Mouse (Mus musculus): ENCODE data around the gene Cgnl1.

Cgnl1 gene

DNA sequence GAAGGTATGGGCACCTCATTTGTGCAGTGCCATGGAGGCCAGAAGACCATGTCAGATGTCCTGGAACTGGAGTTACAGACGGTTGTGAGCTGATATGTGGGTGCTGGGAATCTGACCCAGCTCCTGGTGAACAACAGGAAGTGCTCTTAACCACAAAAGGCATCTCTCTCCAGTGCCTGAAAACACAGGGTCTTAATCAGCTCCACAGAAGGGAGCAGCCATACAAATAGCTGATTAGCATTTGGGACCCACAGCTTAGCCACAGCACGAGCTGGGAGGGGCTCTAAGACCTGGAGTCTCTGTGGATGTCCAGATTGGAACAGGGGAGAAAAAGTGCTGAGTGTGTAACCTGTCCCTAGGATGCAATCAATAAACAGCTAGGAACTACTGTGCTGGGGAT, 4.5 kb downstream of the Cgnl1 start:
- DNase-seq (ENCODE audit: low spot score in 2 of 2), result no peak

DNA sequence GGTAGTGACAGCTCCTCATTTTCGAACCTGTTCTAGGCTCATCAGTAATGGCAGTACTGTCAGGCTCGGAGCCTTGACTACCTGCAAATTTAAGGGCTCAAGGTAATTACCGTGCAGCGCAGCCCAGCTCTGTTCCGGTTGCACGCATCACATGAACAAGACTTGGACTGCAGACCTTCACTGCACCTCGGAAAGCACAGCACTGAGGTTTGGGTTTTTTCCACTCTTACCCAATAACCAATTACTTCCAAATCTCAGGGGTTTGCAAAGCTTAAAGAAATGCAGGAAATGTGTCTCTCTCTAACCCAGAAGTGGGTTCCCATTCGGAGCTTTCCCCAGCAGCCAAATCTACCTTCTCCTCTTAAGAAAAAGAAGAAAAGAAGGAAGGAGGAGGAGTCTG, 5.1 kb downstream of the Cgnl1 start:
- no peak for DNase-seq (ENCODE audit: low spot score in 2 of 2)

DNA sequence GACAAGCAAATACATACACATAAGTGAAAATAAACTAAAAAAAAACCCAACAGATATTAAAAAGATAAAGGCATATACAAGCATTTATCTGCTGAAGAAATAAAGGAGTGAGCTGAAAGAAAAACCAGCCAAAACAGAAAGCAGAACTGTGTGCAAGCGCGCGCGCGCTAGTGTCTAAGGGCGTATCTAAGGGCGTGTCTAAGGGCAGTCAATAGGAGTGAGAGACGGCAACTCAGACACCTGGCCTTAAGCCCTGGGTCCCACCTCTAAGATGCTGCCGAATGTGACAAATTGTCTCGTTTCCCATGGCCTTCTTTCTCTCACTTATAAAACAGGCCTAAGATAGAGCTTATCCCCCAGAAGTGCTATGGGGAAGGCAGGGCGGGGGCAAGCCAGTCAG, 6.9 kb downstream of the Cgnl1 start:
- no peak for DNase-seq (ENCODE audit: low spot score in 2 of 2)

DNA sequence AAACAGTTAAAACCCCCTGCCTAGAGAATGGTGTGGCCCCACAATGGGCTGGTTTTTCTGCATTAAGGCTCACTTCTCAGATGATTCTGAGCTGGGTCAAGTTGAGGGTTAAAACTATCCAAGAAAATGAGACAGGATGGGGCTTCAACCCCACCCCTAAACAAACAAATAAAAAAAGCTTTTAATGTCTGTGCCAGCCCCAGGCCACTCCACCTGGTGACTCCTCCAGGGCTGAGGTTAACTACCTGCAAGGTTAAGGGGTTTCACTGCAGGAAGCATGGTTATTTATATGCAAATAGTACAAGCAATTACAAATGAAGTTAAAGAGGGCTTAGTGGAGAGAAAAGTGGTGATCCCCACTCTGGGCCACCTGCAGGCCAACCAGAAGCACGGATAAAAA, 8.1 kb downstream of the Cgnl1 start:
- no peak for DNase-seq (ENCODE audit: low spot score in 2 of 2)

DNA sequence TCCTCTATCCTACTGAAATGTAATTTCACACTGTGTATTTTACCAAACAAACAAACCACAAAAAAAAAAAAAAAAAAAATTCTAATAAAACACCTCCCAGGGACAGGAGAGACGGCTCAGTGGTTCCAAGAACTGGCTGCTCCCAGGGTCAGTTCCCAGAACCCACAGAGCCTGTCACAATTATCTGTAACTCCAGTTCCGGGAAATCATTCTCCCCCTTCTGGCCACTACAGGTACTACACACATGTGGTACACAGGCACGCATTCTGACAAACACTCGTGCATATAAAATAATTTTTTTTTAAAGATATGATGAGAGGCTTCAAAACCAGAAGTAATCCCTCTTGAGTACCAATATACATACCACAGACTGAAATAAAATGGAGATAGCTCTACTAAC, 9.7 kb downstream of the Cgnl1 start:
- DNase-seq (ENCODE audit: low spot score in 2 of 2), result no peak

DNA sequence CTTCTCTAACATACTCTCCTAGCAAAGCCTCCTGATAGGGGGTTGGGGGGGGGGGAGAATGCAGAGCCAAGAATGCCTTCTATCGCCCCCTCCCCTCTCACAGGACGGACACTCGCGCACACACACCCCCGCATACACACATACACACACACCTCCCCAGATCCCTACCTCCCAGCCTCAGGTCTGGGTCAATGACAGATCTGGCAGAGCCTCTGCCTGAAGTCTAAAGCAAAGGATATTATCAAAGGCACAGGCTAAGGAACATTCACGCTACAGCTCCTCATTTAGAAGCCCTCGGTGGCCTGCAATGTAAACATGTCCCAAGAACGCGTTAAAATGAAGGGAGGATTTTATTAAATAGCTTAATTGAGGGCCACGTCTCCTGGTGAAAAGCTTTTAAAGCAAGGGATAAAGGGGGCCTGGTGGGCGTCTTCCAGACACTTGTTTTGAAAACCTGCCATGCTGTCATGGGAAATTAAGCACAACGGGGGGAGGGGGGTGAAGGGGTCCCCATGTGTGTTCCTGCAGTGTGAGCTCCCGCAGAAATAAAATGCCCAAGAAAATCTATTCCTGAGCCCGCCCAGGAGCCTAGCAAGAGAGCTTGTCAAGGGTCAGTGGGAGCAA, 10.8 kb downstream of the Cgnl1 start:
- no peak for DNase-seq (ENCODE audit: low spot score in 2 of 2)

DNA sequence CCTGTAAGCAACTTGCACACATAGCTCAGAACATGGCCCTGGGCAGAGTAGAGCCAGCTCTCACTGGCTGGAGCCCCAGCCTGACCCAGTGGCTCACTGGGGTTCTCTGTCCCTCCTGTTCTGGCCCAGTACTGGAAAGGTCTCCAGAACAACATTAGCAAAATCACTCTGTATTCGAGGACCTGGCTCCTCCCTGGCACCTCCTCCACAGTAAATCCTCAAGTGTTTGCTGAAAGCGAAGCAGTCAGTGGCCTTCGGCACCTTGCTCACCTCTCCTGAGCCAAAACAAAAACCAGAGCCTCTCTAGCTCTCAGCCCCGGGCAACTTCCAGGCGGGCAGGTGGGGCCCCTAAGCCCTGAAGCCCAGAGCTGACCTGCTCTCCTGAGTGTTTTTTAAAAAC, 11.5 kb downstream of the Cgnl1 start:
- no peak for DNase-seq (ENCODE audit: low spot score in 2 of 2)

DNA sequence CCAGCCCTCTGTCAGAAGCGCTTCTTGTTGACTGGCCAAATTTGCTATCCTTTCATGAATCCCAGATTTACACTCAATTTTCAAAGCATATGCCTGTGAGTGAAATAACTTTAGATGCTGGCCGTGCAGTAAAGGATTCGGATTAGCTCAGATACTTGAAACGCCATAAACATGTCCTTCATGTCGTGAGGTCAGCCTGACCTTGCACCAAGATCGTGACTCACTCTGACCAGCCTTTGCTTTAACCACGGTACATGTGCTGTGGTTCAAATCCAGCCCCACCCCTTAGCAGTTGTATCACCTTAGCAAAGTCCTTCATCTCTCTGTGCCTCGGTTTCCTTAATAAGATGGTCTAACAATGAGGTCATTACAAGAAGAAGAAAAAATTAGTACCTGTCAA, 14.0 kb downstream of the Cgnl1 start:
- DNase-seq (ENCODE audit: low spot score in 2 of 2), result no peak

DNA sequence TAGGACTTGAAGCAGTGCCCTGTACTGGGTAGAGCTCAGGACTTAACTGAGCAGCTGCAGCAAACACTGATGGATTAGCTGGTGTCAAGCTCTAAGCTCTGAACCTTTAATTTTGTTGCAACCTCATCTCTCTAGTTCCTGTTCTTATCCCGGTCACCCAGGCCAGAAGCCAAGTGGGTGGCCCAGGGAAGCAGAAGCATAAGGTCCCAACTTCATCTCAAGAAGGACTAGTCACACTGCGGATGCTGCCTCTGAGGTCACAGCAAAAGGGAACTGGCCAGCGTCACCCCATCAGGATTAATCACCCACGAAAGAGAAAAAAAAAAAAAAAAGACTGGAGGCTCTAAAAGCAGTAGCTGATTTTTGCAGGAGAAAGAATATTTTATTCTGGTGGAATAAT, 14.5 kb downstream of the Cgnl1 start:
- no peak for DNase-seq (ENCODE audit: low spot score in 2 of 2)

DNA sequence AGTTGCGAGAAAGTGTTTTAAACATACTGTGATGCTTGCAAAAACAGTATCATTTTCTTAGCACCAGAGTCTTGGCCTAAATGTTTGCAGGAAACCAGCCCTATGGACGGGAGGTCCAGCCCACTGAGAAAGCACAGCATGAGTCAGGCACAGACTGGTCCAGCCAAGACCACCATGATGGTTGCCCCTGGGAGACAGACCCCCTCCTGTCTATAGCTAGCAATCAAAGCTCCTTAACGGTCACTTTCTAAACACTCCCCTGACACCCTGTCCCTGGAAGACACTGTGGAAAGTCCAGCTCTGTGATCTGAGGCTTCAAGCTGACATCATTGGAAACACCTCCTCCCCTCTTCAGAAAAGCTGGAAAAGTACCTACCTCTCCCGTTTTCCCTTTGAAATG, 17.4 kb downstream of the Cgnl1 start:
- no peak for DNase-seq (ENCODE audit: low spot score in 2 of 2)

DNA sequence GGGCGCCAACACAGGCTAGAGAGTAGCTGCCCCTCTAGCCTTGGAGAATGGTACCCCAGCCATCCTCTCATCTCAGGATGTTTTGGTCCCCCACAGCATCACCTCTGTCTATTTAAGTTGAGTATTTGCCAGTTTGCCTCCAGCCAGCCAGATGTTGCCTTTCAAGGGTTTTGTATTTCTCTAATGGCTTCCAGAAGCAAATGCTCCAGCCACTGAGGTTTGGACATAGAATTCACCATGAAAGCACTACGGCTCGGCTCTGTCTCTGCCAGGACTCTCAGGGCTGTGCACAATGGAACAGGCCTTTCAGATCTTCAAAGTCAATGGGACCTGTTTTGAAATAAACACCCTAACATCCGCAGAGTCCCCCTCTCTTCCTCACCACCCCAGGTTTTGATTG, 17.9 kb downstream of the Cgnl1 start:
- DNase-seq (ENCODE audit: low spot score in 2 of 2), result no peak

DNA sequence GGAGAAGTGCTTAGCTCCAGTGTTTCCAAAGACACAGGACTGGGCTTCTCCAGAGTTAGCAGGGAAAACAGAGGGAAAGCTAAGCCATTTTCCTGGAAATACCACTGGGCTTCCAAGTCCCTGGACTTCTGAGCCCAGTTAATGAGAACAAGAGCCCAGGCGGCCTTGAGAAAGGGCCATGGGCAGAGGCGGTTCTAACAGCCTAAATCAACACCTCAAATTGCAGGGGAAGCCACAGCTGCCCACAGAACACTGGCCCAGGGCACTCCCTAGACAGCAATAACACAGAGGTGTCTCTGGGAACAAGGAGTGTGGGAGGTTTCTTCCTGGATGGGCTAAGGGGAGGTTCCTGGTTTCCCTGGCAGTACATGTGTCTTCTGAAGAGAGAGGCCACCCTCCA, 18.3 kb downstream of the Cgnl1 start:
- DNase-seq (ENCODE audit: low spot score in 2 of 2), result no peak

DNA sequence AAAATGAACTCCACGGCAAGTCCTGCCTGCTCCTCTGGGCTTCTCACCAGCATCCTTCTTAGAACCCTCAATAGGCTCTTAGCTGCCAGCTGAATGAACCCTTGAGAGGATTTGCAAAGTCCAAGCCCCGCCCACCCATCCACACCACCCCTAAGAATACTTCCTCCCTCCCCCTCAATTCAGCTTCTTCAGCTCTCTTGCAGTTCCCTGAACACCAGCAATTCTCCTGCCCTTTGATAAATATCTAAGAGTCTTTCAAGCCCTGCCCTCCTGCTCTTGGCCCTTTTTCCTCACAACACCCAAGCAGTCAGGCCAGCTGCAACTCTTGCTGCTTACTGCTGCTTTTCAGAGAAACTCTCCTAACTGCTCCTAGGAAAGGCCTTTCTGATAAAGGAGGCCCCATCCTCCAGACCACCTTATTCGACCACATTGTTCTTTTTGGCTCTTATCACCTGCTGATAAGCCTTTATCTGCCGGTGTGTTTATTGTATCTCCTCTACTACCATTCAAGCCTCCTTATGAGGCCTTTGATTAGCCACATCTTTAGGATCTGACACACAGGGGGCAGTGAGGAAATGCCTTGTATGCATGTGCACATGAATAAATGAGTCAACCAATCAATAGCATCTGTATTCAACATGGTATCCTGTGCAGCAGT, 21.3 kb downstream of the Cgnl1 start:
- no peak for DNase-seq (ENCODE audit: low spot score in 2 of 2)

DNA sequence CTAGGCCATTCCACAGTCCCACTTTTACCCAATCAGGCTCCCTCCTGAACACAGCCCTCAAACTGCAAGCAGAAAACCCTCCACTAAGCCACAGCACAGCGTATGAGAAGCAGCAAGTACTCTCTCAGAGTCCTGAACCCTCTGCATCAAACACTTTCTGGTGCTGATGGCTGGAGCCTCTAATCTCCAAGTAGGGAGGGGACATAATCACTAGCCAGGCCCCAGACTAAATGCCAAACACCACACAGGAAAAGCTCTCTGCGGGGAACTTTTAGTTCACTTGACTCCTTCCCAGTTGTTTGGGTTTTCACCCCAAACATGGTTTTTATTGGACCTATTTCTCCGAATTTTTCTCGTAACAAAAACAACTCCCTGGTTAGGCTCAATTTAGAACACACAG, 25.0 kb downstream of the Cgnl1 start:
- no peak for DNase-seq (ENCODE audit: low spot score in 2 of 2)

DNA sequence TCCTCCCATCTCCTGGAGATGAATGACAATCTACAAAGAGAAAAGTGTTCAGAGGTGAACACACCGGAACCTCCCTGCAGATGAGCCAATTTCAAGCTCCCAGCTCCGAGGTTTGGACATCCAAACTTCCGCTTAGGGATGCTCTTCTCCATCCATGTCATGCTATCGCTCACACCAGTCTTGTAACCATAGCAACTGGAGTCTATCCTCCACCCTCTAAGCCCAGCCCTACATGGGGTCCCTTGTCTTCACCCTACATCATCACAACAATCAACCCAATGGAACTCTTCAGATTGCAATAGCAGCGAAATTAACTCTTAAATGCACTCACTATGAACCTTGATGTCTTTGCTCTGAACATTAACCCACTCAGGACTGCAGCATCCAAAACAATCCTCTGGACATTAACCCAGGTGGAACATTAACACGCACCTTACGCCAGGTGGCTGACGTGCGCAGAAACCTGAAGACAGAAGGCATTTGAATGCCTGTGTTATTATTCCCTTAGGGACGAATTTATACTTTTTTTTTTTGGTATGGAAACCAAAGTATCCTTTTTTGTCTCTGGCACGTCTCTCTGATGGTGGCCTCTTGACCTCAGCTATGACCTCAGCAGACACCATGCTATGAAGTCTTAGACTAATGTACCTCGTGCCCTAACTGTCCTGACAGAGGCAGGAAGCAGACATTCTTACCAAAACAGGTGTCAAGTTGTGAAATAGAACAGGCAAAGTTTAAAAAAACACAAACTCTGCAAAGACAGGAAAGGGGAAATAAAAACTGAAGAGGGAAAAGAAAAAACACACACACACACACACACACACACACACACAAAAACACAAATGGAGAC, 33.1 kb downstream of the Cgnl1 start:
- no peak for DNase-seq (ENCODE audit: low spot score in 2 of 2)

DNA sequence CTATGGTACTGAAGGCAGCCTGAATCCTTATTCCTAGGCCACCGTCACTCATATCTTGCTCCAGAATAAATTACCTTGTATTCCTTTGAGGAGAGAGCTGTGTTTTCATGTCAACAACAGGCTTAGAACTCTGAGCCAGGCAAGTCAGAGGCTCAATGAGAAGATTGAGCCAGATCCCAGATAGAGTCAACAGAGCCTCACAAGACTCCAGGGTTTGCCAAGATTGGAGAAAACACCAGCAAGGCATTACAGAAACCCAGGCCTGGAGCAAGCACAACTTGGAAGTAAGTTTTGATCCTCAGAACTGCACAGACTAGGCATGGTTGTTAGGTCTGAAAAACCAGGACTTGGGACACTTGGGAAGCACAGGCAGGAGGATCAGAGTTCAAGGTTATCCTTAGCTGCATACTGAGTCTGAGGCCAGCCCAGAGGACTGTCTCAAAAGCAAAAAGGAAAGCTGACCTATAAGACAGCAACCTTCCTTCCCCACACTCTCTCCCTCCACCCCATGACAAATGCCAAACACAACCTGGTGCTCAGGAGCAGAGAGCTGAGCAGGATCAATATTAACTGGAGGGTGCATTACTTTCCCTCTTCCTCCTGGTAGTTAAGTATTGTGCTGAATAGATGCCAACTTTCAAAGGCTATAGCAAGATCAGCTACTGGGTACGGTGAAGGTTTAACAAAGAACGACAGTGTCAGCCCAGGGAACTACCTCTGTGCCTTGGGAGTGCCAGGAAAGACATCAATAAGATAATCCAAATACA, 34.0 kb downstream of the Cgnl1 start:
- DNase-seq (ENCODE audit: low spot score in 2 of 2), result no peak

DNA sequence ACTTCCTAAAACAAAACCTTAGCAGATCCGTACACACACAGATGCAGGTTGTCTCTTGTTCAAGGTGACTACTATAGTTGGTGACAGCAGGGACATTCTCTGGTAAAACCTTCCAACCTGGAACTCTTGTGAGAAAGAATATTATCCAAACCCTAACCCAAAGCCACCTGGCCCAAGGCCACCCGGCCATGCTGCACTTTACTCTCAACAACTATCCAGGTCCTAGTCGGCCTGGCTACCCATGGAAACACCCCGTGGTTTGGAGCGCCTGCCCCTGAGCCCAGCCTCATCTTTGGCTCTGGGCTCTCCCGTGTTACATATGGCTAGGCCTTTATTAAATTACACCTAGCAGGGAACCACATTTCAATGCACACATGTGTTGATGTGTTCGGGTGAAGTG, 35.5 kb downstream of the Cgnl1 start:
- DNase-seq (ENCODE audit: low spot score in 2 of 2), result no peak

DNA sequence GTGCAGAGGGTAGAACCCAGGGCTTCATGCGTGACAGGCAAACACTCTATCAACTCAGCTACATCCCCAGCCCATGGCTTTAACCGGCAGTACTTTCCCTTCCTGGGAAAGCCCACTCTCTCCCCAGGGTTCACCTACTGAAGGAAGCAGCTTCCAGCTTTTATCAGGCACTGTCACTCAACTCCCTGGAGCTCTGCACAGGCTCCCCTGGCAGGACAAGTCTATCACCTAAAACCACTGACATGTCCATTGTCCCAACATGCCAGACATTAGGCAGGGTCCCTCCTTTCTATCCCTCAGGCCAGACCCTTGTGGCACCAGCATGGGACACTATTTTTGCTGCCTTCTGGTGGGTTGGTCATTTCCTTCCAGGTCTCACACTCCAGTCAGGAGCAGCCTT, 37.8 kb downstream of the Cgnl1 start:
- no peak for DNase-seq (ENCODE audit: low spot score in 2 of 2)

DNA sequence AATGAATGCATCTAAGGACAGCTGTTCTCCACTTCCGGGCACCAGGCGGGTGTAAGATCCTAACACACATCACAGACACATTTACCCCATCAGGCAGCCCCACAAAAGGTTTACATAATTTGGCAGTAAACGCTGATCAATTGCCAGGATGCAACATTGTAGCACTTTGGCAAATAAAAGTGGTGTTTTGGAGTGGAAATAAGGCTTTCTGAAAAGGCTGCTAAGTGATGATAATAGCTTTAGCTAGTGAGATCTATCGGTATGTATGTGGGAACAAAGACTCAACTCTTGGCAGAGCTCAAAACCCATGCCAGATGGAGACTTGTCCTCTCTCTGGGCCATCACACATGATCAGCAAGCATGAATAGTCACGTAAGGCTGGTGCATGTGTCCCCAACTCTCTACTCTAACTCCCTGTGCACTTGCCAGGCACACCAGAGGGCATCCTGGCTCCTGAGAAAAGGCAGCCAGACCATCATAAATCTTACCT, 42.5 kb downstream of the Cgnl1 start:
- DNase-seq (ENCODE audit: low spot score in 2 of 2), result no peak

DNA sequence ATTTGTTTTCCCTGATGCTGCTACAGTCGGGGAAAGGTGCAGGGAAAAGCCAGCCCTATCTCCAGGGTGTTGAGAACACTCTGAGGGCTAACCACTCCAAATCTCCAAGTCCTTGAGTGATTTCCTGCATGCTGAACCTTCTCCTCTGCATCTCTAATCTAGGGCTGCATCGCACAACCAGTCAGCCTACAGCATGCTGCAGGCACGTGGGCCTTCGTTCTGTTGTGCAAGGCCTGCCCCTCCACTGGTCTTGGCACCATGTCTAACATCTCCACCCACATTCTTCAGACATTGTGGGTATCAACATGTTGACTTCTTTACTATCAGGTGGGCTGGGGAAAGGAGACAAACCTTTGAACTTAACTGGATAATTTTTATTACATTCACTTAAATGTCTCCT, 44.2 kb downstream of the Cgnl1 start:
- DNase-seq (ENCODE audit: low spot score in 2 of 2), result no peak

DNA sequence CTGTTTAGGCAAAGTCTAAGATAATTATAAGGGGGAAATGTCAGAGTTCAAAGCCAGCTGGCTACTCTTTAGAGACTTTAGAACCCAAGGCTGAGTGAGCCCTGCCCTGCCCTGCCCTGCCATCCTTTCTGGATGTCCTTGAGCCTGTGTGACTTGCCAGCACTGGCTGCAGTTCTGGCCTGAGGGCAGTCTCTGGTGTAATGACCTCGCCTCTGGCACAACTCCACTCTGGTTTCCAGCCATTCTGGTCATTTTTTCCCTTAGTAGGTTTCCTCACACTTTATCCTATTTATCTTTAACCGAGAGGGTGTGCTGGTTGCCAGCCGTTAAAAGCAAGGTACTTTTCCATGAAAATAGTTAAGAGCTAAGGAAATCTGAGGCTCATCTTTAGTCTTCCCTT, 45.3 kb downstream of the Cgnl1 start:
- no peak for DNase-seq (ENCODE audit: low spot score in 2 of 2)

DNA sequence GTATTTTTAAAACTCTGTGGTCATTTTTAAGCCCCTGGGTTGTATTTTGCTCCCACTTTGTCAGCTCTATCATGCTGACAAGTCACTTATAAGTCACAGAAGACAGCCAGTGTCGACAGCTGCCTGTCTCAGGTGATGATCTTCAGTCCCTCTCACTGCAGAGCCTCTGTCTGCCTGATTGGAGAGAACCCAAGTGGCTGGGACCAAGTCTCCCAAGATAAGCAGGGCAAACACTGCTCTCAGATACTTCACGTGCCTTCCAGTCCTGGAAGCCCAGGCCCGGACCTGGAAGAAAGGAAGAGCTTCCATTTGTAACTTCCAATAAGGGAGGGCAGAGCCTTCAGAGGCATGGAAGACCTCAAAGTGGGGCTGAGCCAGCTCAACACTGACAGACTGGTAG, 49.0 kb downstream of the Cgnl1 start:
- DNase-seq (ENCODE audit: low spot score in 2 of 2), result no peak
